Mouse (Mus musculus) stomach, postnatal 0 days (tissue): ENCODE results near the gene Fank1.

Source experiments
- CTCF ChIP-seq: IDR thresholded peaks from 2 replicates; pipeline ENCODE4 v1.5.1; 2016; ENCODE audit warnings: antibody characterized with exemption, low read depth, mild to moderate bottlenecking, moderate library complexity
- EP300 ChIP-seq: optimal IDR thresholded peaks from 2 replicates; pipeline ENCODE3; 2016; ENCODE audit warnings: antibody characterized with exemption

- TF ChIP-seq EP300: no peak
- TF ChIP-seq CTCF: no peak
Observed at GRCm38 (mm10) chr7:133740558-133740957, 36.1 kb upstream of the Fank1 start.
